Mouse (Mus musculus): Measurements from ENCODE around the gene Il18r1.

Il18r1 gene

DNA sequence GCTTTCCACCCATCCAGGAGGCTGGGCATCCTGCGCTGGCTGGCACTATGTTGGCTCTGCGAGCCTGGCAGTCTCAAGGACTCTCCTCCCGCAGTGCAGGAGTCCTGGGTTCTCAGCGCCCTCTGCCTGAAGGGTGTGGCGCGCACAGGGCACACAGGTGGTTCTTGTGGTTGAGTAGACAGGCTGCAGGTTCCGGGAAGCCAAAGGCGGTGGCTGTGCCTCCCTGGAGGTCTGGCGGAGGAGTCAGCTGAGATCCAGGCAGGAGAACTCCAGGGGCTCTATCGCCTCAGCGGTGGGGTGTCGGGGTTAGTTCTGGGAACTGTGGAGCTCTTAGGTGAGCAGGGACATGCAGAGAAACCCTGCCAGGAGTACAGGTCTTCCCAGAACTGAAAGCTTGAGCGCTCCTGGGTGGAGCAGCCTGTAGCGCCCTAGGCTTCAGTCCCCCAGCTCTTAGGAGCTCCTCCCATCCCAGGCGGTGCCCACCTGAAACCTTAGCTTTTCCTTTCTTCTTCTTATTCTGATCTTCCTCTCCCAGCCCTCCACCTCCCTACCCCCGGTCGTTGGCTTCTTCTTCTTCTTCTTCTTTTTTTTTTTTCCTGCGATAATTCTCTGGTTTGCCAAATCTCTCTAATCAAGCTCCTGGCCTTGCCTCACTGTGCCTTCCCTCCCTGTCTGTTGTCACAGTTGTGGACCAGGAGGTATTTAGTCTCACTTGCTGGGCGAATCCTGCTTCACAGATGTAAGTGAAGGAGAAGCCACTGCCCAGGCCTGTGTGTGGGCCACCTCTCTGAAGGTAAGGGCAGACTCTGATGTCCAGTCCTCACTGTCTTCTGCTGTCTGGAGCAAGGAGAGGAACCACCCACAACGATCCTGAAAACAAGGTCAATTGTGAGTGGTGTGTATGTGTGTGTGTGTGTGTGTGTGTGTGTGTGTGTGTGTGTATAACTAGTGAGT, at the start of gene Il18r1:
Il18r1 (plus strand) TSS at position 76 of the 954 bp plus-strand sequence.
- DNase-seq (ENCODE audit: low read depth, low spot score): peak; percentile 25

DNA sequence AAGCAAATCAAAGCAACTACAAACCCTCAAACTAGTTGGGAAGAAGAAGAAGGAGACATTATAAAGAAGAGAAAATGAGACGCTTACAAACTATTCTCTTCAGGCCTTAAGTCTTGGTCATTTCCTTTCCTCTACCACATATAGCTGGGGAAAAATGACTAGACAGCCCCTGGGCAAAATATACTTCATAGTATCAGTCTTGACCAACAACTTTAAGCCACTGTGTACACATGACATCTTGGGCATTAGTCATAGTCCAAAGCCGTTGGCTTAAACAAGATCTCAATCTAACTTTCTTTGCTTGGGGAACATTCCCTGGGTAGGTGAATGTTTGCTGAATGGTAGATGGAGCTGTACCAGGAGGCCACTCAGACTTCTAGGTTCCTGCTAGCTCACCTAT, 48.3 kb upstream of the Il18r1 start:
- no peak for DNase-seq (ENCODE audit: low read depth, low spot score)

DNA sequence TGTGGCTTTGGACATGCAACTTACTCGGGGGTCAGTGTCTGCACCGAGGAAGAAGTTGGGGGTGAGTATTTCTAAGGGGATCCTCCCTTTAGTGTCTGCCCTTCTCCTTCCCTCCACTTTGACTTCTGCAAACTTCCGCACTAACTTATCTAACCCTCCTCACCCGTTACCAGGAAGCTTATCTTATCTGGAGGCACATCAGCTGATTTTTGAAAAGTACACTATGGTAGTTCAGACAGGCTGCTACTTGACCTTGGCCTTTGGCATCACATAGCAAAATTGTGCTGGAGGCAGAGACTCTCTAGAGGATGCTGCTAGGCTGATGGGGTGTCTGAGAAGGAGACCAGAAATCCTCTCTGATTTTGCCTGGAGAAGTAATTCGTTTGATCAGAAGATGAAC, 46.8 kb upstream of the Il18r1 start:
- no peak for DNase-seq (ENCODE audit: low read depth, low spot score)

DNA sequence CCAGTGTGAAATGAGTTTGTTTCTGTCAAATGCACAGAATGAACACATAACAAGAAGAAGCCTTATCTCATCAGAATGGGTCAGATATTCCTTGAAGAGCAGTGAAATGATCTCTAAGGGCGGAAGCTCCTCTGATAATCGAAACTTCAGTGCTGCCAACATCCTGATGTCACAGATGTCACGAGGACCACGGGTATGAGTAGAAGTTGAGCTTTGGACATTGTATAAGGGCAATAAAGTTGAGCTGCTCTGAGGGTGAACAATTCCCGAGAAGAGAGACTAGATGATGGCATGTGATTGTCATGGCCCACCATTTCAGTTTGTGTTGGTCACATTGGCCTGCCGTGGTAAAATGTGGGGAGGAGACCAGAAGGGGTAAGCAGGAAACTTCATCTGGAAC, 41.5 kb upstream of the Il18r1 start:
- no peak for DNase-seq (ENCODE audit: low read depth, low spot score)

DNA sequence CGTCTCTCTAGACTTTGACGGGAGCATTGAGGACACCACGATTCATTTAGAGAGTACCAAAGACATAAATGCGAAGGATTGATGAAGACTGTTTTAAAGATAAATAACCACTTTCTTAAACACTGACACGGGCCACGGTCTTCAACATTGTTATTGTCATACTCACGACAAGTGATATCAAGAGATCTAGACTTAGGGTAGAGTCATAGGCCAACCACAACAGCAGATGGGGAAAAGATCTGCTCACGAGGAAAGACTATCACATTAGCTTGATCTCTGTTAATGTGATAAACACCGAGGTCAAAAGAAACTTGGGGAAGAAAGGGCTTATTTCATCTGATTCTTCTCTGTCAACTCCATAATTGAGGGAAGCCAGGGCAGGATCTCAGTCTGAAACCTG, 38.1 kb upstream of the Il18r1 start:
- no peak for DNase-seq (ENCODE audit: low read depth, low spot score)

DNA sequence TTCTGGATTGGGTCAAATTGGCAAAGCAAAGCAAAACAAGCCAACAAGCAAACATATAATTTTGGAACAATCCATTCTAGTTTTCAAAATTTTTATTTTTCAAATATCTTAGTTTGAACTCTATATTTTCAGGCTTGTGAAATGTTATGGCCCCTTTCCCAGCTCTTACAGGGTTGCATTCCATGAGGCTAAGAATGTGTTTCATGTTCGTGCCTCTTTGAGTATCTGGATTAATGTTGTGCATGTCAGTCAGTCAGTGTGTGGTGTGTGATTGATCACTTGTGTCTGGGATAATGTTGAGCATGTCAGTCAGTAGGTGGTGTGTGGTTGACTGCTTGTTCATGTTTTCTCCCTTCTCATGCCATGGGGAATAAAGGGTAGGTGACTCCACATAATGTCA, 37.5 kb upstream of the Il18r1 start:
- DNase-seq (ENCODE audit: low read depth, low spot score): no peak

DNA sequence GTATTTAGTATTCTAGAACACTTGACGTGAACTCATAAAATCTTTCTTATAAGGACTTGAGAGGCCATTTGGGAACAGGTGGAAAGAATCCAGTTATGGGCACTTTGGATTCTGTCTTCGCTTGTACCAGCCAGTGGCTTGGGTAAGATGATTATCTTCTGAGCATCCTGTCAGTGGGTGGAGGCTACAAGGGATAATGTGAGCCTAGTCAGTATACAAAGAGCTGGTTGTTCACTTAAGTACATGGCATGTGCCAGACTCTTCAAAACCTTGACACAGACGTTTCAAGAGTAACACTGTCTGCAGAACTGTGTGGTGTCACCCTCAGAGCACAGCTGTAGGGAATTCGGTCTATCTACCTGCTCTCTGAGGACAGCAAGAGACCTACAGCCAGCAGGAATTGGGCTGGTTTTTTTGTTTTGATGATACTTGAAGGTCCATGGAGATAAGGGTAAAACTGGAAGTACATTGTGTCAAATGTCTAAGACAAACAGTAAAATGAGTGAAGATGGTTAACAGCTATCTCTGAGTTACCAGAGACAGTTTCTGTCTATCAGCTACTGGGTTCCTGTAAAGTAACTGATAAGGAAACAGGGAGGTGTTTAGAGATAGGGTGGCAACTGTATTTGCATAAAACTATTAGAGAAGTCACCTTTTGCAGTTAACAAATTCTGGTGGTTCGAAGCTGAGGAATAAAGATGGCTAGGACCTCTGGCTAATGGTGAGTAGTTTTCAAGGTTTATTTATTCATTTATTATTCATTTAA, 36.3 kb upstream of the Il18r1 start, which contains the start of gene Il1rl1:
Il1rl1 (plus strand) TSS at position 661 of the 766 bp plus-strand sequence.
- DNase-seq (ENCODE audit: low read depth, low spot score): no peak

DNA sequence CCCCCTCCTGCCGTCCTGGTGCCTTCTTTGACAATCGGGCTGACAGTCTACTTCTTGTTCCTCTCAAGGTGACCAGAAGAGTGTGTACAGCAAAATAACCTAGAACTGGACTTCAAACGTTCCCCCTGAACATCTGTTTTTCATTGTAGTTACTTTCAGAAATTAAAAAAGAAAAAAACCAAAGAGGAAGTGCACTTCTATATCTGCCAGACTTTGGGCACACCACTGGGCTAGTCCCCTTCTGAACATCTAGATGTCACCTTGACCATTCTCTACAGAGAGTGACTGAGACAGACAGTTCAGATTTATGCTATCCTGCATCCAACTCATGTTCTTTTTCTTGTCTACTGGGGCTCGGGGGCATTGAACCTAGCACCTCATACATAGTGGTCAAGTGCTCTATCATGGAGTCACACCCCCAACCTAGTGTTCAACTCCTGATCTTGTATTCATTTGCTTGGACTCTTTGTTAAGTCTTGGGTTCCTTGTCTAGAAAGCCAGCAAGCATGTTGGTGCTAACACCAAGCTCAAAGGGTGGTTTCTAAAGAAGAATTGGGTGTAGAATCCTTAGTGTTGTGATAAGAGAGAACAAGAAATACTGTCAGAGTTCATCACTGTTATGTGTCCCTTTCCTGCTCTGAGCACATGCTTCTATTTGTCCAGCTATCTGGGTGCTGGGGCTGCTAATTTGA, 35.1 kb upstream of the Il18r1 start:
- DNase-seq (ENCODE audit: low read depth, low spot score): no peak

DNA sequence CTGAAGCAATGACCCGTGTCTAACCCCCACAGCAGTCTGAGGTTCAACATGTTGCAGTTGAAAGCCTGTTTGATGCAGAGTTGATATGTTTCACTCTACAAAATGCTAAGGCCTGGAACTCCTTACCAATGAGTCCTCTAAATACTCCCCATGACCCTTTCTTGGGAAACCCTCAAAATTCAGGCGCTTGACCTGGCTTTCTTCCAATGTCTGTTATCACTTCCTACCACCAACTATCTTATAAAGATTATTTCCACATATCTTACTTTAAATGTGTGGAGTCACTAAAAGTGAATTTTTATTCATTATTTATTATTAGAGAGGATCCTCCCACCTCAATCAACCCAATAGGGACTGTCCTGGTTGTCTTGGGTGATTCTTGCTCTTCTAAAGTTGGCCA, 33.2 kb upstream of the Il18r1 start:
- no peak for DNase-seq (ENCODE audit: low read depth, low spot score)

DNA sequence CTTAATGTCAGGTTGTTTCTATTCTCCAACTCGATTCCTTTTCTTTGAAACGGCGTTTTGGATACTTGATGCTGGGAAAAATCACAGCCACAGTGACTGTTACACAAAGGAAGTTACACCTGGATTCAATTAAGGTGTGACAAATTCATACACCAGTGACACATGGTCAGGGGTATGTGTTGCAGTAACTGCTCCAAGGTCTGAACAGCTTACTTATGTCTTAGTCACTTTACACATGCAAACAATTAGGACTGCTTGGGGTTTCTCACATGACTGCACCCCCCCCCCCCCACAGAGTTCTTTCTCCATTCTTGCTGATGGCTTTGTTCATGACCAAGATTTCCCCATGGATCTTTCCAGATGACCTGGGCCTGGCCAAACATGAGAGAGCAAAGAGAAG, 29.4 kb upstream of the Il18r1 start:
- DNase-seq (ENCODE audit: low read depth, low spot score): no peak

DNA sequence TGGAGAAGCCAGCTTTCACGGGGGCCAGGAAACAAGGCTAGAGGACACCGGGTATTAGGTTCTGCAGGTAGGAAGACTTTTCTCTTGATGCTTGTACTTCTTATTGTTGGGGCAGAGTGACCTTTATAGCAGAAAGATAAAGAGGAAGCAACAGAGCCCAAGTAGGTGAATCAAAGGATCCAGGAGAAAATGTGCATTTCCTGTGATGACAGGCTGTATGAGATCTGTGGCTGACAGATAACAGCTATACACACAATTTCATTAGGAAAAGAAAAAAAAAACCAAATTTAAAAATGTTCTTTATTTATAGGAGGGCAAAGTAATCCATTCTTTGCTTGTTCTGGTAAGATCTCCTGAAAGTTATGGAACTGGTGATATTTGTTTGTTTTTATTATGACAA, 28.0 kb upstream of the Il18r1 start:
- no peak for DNase-seq (ENCODE audit: low read depth, low spot score)

DNA sequence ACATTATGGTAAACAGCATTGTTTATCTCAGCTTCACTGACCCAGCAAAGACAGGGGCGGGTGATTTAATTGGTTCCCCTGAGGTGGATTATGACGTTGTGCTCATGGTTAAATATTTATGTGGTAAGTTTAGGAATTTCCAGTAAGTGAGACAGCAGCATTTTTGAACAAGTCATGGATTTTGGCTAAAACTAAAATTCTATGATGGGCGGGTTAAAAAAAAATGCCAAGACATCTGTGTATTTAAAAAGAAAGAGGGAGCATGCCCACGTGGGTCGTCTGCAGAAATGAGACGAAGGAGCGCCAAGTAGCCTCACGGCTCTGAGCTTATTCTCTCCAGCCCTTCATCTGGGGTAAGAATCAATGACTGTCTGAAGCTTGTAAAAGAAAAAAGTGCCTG, 25.8 kb upstream of the Il18r1 start:
- DNase-seq (ENCODE audit: low read depth, low spot score): no peak

DNA sequence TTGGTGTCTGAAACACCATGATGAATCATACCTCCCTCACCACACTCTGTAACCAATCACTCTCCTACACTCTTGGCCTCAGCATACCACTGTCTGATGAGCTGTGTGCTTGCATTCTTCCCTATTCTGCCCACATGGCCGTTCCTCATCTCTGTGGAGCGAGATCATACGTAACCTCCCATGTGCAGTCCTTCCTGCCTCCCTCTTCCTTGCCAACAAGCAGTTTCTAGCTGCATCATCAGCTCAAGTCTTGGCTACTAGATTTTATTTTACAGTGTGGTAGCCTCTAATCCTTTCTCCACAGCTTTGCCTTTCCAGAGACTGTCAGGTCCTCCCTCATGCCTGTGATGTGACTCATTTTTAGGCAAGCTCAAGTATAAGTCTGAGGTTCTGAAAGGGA, 20.6 kb upstream of the Il18r1 start:
- DNase-seq (ENCODE audit: low read depth, low spot score): no peak

DNA sequence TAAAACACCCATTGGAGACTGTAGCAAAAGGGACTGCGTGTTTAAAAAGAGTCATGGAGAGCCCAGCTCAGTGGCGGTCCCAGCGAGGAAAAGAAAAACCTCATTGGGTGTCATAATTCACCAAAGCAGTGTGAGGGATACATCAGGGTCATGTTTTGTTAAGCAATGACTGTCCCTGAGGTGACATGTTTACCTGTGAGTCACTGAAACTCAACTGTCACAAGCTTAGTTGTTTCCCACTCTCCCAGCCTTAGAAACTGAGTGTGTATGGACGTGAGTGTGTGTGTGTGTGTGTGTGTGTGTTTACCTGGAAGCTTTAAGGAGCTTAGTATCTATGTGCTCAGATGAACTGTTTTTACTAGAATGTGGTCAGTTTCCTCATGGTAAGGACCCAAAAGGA, 2.0 kb downstream of the Il18r1 start:
- no peak for DNase-seq (ENCODE audit: low read depth, low spot score)

DNA sequence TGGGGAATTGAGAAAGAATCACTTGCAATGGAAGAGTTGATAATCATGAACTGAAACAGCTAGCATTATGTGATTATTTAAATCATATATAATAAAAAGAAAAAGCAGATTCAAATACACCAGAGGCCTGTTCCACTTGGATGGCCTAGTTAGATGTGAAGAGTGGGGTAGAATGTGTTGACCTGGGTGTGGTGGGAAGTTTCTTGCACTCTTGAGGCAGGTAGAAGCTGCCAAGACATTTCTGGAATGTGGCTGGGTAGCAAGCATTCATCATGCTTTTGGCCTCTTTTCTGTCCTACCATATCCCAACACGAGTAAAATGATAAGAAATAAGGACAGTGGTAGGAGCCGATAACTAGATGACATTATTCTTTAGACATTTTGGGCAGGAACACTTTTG, 3.5 kb downstream of the Il18r1 start:
- DNase-seq (ENCODE audit: low read depth, low spot score): no peak

DNA sequence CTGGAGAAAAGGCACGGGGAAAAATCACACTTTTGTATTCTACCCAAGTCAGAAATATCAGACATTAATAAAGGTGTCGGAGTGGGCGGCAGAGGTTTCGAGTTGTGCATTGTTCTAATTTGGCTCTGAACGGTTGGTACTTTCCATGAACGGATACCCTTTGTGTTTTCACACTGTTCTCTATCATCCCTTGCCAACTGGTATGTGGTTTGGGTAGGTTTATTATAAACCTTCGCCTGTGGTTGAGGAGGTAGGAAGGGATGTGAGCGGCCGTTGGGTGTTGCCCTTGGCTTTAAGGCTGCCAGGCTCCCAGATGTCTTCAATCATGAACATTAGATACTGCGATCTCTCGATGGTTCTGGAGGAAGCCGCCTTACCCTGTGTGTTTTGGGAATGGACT, 4.5 kb downstream of the Il18r1 start:
- DNase-seq (ENCODE audit: low read depth, low spot score): no peak

DNA sequence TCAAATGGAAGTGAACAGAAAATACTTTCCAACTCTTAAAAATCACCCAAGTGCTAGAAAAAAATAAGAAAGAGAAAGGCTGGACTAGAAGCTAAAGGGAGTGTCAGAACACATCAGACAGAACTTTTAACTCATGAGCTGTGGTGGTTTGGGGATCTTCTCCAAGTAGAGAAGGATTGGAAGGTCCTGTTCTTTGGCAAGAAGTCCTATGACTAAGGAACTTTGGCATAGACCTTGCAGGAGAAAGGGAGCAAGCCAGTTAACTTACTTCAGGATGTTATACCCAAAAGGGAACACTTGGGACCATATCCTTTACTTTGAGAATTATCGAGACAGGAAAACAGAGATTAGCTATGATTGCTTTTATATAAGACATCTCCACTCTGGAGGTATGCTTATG, 7.0 kb downstream of the Il18r1 start:
- no peak for DNase-seq (ENCODE audit: low read depth, low spot score)

DNA sequence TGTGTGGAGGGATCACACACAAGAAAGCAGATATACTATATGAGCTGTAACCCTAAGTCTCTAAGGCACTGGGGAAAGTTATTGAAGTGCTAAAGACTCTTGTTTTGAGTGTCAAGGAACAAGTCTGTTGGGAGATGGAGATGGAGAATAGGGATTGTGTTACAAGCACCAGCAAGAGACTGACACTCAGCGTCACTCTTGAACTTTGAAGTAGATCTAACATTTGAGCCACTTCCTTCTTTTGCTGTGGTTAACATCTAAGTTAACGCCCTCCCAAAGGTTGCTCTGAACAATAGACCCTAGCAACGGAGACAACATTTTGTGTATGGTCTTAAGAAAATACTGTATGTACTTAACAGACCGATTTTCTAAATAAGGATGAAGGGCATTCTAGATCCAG, 8.3 kb downstream of the Il18r1 start:
- no peak for DNase-seq (ENCODE audit: low read depth, low spot score)

DNA sequence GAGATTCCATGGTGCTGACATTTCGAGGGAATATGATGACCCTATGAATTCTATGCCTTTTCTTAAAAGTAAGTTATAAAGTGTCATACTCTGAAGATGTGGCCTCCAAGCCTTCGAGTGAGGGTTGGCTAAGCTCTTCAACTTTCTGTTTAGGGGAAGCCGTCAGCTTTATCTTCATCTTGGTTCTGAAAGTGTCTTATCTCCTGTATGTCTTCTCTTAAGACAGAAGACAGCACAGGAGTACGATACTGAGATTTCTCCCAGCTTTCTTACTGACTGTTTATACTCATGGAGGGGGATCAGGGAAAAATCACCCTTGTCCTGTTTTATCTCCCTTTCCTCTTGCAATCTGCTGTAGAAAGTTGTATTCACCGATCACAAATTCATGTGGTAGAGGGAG, 9.0 kb downstream of the Il18r1 start:
- DNase-seq (ENCODE audit: low read depth, low spot score): no peak

DNA sequence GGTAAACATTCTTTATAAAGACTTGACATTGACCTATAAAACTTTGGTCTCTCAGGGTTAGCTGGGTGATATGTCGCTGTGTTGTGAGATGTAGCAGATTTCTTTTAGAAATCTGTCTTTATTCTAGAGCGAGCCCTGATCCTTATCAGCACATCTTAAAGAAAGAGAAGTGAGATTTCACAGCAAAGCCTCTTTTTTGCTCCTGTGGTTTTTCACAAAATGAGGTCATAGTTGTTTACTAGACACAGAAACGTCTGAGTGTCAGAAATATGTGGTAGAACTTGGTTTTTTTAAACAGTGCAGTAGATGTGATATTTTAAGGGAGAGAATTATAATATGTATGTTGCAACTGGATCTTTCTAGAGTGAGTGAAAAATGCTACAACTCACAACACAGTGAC, 10.3 kb downstream of the Il18r1 start:
- DNase-seq (ENCODE audit: low read depth, low spot score): no peak

DNA sequence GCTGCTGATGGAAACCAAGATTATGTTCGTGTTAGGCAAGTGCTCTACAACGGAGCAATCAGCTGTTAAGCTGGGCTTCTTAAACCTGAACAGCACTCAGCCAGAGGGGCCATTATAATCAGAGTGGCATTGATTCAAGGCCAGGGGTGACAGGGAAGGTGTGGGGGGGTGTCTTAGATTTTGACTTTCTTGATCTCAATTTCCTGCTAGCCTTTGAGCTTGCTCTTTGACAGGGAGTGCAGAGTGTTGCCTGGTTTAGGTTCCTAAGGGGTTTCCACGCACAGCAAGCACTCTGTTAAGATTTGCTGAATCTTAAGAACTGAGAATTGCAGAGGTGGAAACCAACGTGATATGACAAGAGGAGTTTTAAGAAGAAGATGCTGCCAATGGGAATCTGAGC, 11.4 kb downstream of the Il18r1 start:
- DNase-seq (ENCODE audit: low read depth, low spot score): no peak

DNA sequence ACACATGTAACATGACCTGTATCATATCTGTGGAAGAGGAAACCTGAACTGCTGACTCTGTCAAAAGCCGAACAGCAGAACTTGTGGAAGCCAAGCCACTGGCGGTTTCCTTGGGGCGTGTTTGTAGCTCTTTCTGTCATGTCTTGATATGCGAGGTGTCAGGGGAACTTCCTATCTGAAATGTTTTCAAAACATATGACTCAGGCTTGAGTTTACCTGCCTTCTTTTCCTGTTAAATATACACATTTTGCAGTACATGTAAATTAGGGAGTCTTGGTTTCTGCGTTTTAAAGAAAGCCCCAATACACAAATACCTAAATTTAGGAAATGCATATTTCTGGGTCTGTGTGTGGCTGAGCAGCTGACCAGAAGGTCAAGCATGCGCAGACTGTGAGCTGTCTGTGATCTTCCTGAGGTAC, 14.2 kb downstream of the Il18r1 start:
- no peak for DNase-seq (ENCODE audit: low read depth, low spot score)
